ENCODE assay signal across 10 mouse cellular contexts in the genomic region with DNA sequence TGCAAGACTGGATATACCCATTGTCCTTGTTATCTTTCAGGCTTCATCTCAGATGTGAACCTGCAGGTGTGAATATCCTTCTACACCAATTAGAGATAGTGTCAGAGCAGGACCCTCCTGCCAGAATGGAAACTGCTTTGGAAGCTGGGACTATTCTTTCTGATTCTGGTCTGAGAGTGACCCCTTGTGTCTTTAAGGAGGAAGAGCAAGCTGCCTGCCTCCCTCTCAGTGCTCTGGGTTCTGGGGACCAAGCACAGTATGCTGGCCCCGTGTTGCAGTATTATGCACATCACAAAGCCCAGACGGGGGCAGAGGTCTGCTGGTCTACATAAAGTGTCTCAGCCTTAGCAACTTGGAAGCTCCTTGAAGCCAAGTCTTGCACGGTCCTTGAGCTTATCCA. TPM values are rescaled to one million over a fixed set of nuclear protein-coding genes. Genes with fewer than 3 reads are reported as not detected.
DNase-seq lines count a peak whose midpoint lies in the region; ATAC-seq and TF ChIP-seq lines count a peak whose summit lies in the region.
"Had no signal": no experiment of that assay in that cellular context is flagged by ENCODE, and none has a peak within 500 bp of the region (broad histone marks: within the 10 kb centered on the region; RNA-seq: fewer than 3 reads in every experiment).

No protein-coding gene starts in this region.

- H3K4me1 ChIP-seq in forebrain, postnatal 0 days (ENCODE audit: insufficient read depth), result no peaks in the 10 kb centered on the region
- no peaks in the 10 kb centered on the region for H3K4me1 ChIP-seq in forebrain, embryonic 15.5 days
- peaks cover 14% of the 10 kb centered on the region for H3K4me1 ChIP-seq in limb, embryonic 14.5 days (ENCODE audit: control insufficient read depth, insufficient read depth, low read length)
- peaks cover 11% of the 10 kb centered on the region for H3K4me1 ChIP-seq in limb, embryonic 10.5 days
- H3K4me1 ChIP-seq in ES-Bruce4 (ENCODE audit: control insufficient read depth, insufficient read depth, low read length), result no peaks in the 10 kb centered on the region

- H3K4me3 ChIP-seq in forebrain, postnatal 0 days (ENCODE audit: low read depth, low read length), result no peak overlapping the region
- H3K4me3 ChIP-seq in forebrain, embryonic 15.5 days, result no peak overlapping the region
- no peak overlapping the region for H3K4me3 ChIP-seq in limb, embryonic 14.5 days (replicated peaks; ENCODE audit: low read length)
- H3K4me3 ChIP-seq in limb, embryonic 10.5 days, result no peak overlapping the region
- H3K4me3 ChIP-seq in ES-Bruce4 (ENCODE audit: low read depth, low read length), result no peak overlapping the region
- H3K4me3 ChIP-seq: embryonic facial prominence, embryonic 15.5 days had no signal

- no peak for TF ChIP-seq POLR2A in limb, embryonic 14.5 days (IDR thresholded peaks at IDR 0.05; ENCODE audit: borderline replicate concordance, extremely low read depth, insufficient read depth, insufficient read length)
- no peak for TF ChIP-seq POLR2A in ES-Bruce4 (IDR thresholded peaks at IDR 0.05; ENCODE audit: insufficient read depth, low read length)

- WGBS in forebrain, postnatal 0 days, result 68% methylated on average over 3 of the region's 3 CpGs
- 73% methylated on average over 3 of the region's 3 CpGs for WGBS in forebrain, embryonic 15.5 days
- 63% methylated on average over 3 of the region's 3 CpGs for WGBS in limb, embryonic 14.5 days
- 74% methylated on average over 3 of the region's 3 CpGs for WGBS in limb, embryonic 10.5 days

- no peaks in the 10 kb centered on the region for H3K9me3 ChIP-seq in forebrain, postnatal 0 days (ENCODE audit: low read length)
- no peaks in the 10 kb centered on the region for H3K9me3 ChIP-seq in forebrain, embryonic 15.5 days
- H3K9me3 ChIP-seq in limb, embryonic 14.5 days (ENCODE audit: control insufficient read depth, low read length), result no peaks in the 10 kb centered on the region
- H3K9me3 ChIP-seq in limb, embryonic 10.5 days (replicated peaks), result no peaks in the 10 kb centered on the region
- H3K9me3 ChIP-seq in ES-Bruce4 (replicated peaks; ENCODE audit: control insufficient read depth, insufficient read depth, low read length, poor library complexity, severe bottlenecking), result no peaks in the 10 kb centered on the region
- H3K9me3 ChIP-seq: embryonic facial prominence, embryonic 15.5 days had no signal

- H3K36me3 ChIP-seq in forebrain, postnatal 0 days (ENCODE audit: insufficient read depth), result peaks cover 27% of the 10 kb centered on the region
- no peaks in the 10 kb centered on the region for H3K36me3 ChIP-seq in forebrain, embryonic 15.5 days
- H3K36me3 ChIP-seq in limb, embryonic 14.5 days (ENCODE audit: control insufficient read depth, insufficient read depth, low read length), result peaks cover 24% of the 10 kb centered on the region
- H3K36me3 ChIP-seq in limb, embryonic 10.5 days, result peaks cover 47% of the 10 kb centered on the region
- H3K36me3 ChIP-seq in ES-Bruce4 (ENCODE audit: control insufficient read depth, insufficient read depth, low read length, poor library complexity, severe bottlenecking), result no peaks in the 10 kb centered on the region

- DNase-seq in forebrain, postnatal 0 days, result peak; percentile 9
- DNase-seq in limb, embryonic 14.5 days (ENCODE audit: low spot score), result peak; percentile 26
- DNase-seq in limb, embryonic 10.5 days (ENCODE audit: low spot score), result no peak
- peak; percentile 15 for DNase-seq in induced T-regulatory cell, adult 2 months (ENCODE audit: low read depth)
- no peak for DNase-seq in urinary bladder, postnatal 4 days (ENCODE audit: low spot score in 2 of 2)
- no peak for DNase-seq in adrenal gland, adult 2 months
- DNase-seq: left cerebral cortex, postnatal 4 days had no signal

- TF ChIP-seq CTCF in forebrain, postnatal 0 days (IDR thresholded peaks at IDR 0.05; ENCODE audit: low read depth), result peak; percentile 60
- peak; percentile 43 for TF ChIP-seq CTCF in ES-Bruce4 (IDR thresholded peaks at IDR 0.05; ENCODE audit: low read depth, low read length)

- no peak for TF ChIP-seq EP300 in ES-Bruce4 (IDR thresholded peaks at IDR 0.05; ENCODE audit: insufficient read depth, low read depth, low read length)

- H3K27me3 ChIP-seq in forebrain, postnatal 0 days (ENCODE audit: insufficient read depth, low read length), result no peaks in the 10 kb centered on the region
- H3K27me3 ChIP-seq in forebrain, embryonic 15.5 days, result no peaks in the 10 kb centered on the region
- no peaks in the 10 kb centered on the region for H3K27me3 ChIP-seq in limb, embryonic 14.5 days (ENCODE audit: control insufficient read depth, insufficient read depth, low read length)
- no peaks in the 10 kb centered on the region for H3K27me3 ChIP-seq in limb, embryonic 10.5 days (ENCODE audit: low read depth, poor library complexity, severe bottlenecking)
- no peaks in the 10 kb centered on the region for H3K27me3 ChIP-seq in ES-Bruce4 (ENCODE audit: control insufficient read depth, insufficient read depth, low read length, poor library complexity, severe bottlenecking)
- H3K27me3 ChIP-seq: embryonic facial prominence, embryonic 15.5 days had no signal

- no peak overlapping the region for H3K27ac ChIP-seq in forebrain, postnatal 0 days (ENCODE audit: low read depth, low read length)
- H3K27ac ChIP-seq in forebrain, embryonic 15.5 days (replicated peaks), result no peak overlapping the region
- no peak overlapping the region for H3K27ac ChIP-seq in limb, embryonic 14.5 days (replicated peaks; ENCODE audit: low read depth, low read length)
- H3K27ac ChIP-seq in limb, embryonic 10.5 days, result no peak overlapping the region
- no peak overlapping the region for H3K27ac ChIP-seq in ES-Bruce4 (ENCODE audit: insufficient read depth, low read length)
- H3K27ac ChIP-seq: embryonic facial prominence, embryonic 15.5 days had no signal

- no peak overlapping the region for H3K9ac ChIP-seq in forebrain, postnatal 0 days
- H3K9ac ChIP-seq in forebrain, embryonic 15.5 days (replicated peaks), result no peak overlapping the region
- H3K9ac ChIP-seq in limb, embryonic 14.5 days (ENCODE audit: low read depth, low read length, severe bottlenecking), result no peak overlapping the region
- no peak overlapping the region for H3K9ac ChIP-seq in ES-Bruce4 (ENCODE audit: low read depth, poor library complexity, severe bottlenecking)
- H3K9ac ChIP-seq: embryonic facial prominence, embryonic 15.5 days had no signal

- peak; percentile 38; the same call in 1 of the 2 replicates for ATAC-seq in forebrain, postnatal 0 days
- no peak for ATAC-seq in forebrain, embryonic 15.5 days (replicated peaks)
- ATAC-seq in limb, embryonic 14.5 days (ENCODE audit: low FRiP score, low read depth), result no peak

- H3K4me2 ChIP-seq in forebrain, postnatal 0 days (ENCODE audit: low read depth), result no peak overlapping the region
- H3K4me2 ChIP-seq in forebrain, embryonic 15.5 days (replicated peaks), result no peak overlapping the region
- H3K4me2 ChIP-seq in limb, embryonic 14.5 days (replicated peaks; ENCODE audit: low read depth, low read length, severe bottlenecking), result no peak overlapping the region
- H3K4me2 ChIP-seq: embryonic facial prominence, embryonic 15.5 days had no signal

RNA-seq across cellular contexts. Expression of a gene that starts 13.7 kb away (rescaled TPM):
- total RNA-seq in forebrain, postnatal 0 days (2014; rRNA removed), result 0.52 and 0.85 TPM in 2 replicates
- polyA plus RNA-seq in forebrain, postnatal 0 days (2015; fragmentation: Nextera tagmentation; extraction: Ambion mirVana), result 1.2 TPM in 2 replicates
- polyA plus RNA-seq in forebrain, embryonic 15.5 days (2015; fragmentation: Nextera tagmentation; extraction: Ambion mirVana), result 0.55 and 0.90 TPM in 2 replicates
- polyA plus RNA-seq in limb, embryonic 14.5 days (2012; rRNA removed), result 17.7 and 18.1 TPM in 2 replicates
- 18.8 and 24.8 TPM in 2 replicates for polyA plus RNA-seq in limb, embryonic 14.5 days (2014; fragmentation: Nextera tagmentation; extraction: Ambion mirVana)
- 0.28 and 0.30 TPM in 2 replicates for polyA plus RNA-seq in limb, embryonic 10.5 days (2016; fragmentation: Nextera tagmentation; extraction: Ambion mirVana)
- polyA plus RNA-seq in ES-Bruce4 (2011; ENCODE audit: insufficient read depth, insufficient read length, low read depth, missing spikeins), result 0.49 TPM in 1 of 2 replicates, not detected in the other
- total RNA-seq in adrenal gland, adult 2 months (2021), result 1 to 10 TPM; 1.8 to 5.3 TPM
- 3.6 and 3.8 TPM in 2 replicates for polyA plus RNA-seq in adrenal gland, adult 2 months (2012; rRNA removed)

RNA-seq across cellular contexts. Expression of a gene that starts 21.0 kb away (rescaled TPM):
- 0.15 TPM in 1 of 2 replicates, not detected in the other for total RNA-seq in forebrain, postnatal 0 days (2014; rRNA removed)
- polyA plus RNA-seq in forebrain, postnatal 0 days (2015; fragmentation: Nextera tagmentation; extraction: Ambion mirVana), result 0.15 and 0.19 TPM in 2 replicates
- 0.17 TPM in 1 of 2 replicates, not detected in the other for polyA plus RNA-seq in forebrain, embryonic 15.5 days (2015; fragmentation: Nextera tagmentation; extraction: Ambion mirVana)
- polyA plus RNA-seq in limb, embryonic 14.5 days (2012; rRNA removed), result 0.08 TPM in 2 replicates
- polyA plus RNA-seq in limb, embryonic 14.5 days (2014; fragmentation: Nextera tagmentation; extraction: Ambion mirVana), result not detected in 2 replicates
- polyA plus RNA-seq in limb, embryonic 10.5 days (2016; fragmentation: Nextera tagmentation; extraction: Ambion mirVana), result not detected in 2 replicates
- polyA plus RNA-seq in ES-Bruce4 (2011; ENCODE audit: insufficient read depth, insufficient read length, low read depth, missing spikeins), result 0.29 TPM in 1 of 2 replicates, not detected in the other
- 10 to 100 TPM in 1 of 2 experiments, 1 to 10 TPM in 1; 6.2 to 12.7 TPM for total RNA-seq in adrenal gland, adult 2 months (2021)
- 0.64 and 0.88 TPM in 2 replicates for polyA plus RNA-seq in adrenal gland, adult 2 months (2012; rRNA removed)
- total RNA-seq: left cerebral cortex, postnatal 4 days had no signal
- polyA plus RNA-seq: embryonic facial prominence, embryonic 15.5 days had no signal

RNA-seq across cellular contexts. Expression of a gene that starts 39.9 kb away (rescaled TPM):
- 18.6 and 19.0 TPM in 2 replicates for total RNA-seq in forebrain, postnatal 0 days (2014; rRNA removed)
- 10.2 and 12.0 TPM in 2 replicates for polyA plus RNA-seq in forebrain, postnatal 0 days (2015; fragmentation: Nextera tagmentation; extraction: Ambion mirVana)
- polyA plus RNA-seq in forebrain, embryonic 15.5 days (2015; fragmentation: Nextera tagmentation; extraction: Ambion mirVana), result 17.3 and 18.0 TPM in 2 replicates
- polyA plus RNA-seq in limb, embryonic 14.5 days (2012; rRNA removed), result 31.3 and 33.1 TPM in 2 replicates
- 33.4 and 35.8 TPM in 2 replicates for polyA plus RNA-seq in limb, embryonic 14.5 days (2014; fragmentation: Nextera tagmentation; extraction: Ambion mirVana)
- polyA plus RNA-seq in limb, embryonic 10.5 days (2016; fragmentation: Nextera tagmentation; extraction: Ambion mirVana), result 32.0 and 37.6 TPM in 2 replicates
- 18.1 and 18.6 TPM in 2 replicates for polyA plus RNA-seq in ES-Bruce4 (2011; ENCODE audit: insufficient read depth, insufficient read length, low read depth, missing spikeins)
- 10 to 100 TPM; 16.0 to 24.6 TPM for total RNA-seq in adrenal gland, adult 2 months (2021)
- 21.6 and 22.1 TPM in 2 replicates for polyA plus RNA-seq in adrenal gland, adult 2 months (2012; rRNA removed)

RNA-seq across cellular contexts. Expression of a gene that starts 58.2 kb away (rescaled TPM):
- total RNA-seq in forebrain, postnatal 0 days (2014; rRNA removed), result 4.1 and 5.9 TPM in 2 replicates
- 2.1 and 4.8 TPM in 2 replicates for polyA plus RNA-seq in forebrain, postnatal 0 days (2015; fragmentation: Nextera tagmentation; extraction: Ambion mirVana)
- polyA plus RNA-seq in forebrain, embryonic 15.5 days (2015; fragmentation: Nextera tagmentation; extraction: Ambion mirVana), result 0.38 and 0.53 TPM in 2 replicates
- polyA plus RNA-seq in limb, embryonic 14.5 days (2012; rRNA removed), result 0.13 and 0.21 TPM in 2 replicates
- polyA plus RNA-seq in limb, embryonic 14.5 days (2014; fragmentation: Nextera tagmentation; extraction: Ambion mirVana), result 0.12 and 0.36 TPM in 2 replicates
- not detected in 2 replicates for polyA plus RNA-seq in limb, embryonic 10.5 days (2016; fragmentation: Nextera tagmentation; extraction: Ambion mirVana)
- polyA plus RNA-seq in ES-Bruce4 (2011; ENCODE audit: insufficient read depth, insufficient read length, low read depth, missing spikeins), result not detected in 2 replicates
- total RNA-seq in adrenal gland, adult 2 months (2021), result 1 to 10 TPM in 1 of 2 experiments, under 1 TPM in 1; 0.97 to 2.5 TPM
- polyA plus RNA-seq in adrenal gland, adult 2 months (2012; rRNA removed), result 0.18 and 0.19 TPM in 2 replicates

Comparison
In these comparisons a context has a peak if more than half of its experiments do, and no peak if none do; other contexts are left out.
1. DNase-seq: peak in forebrain, postnatal 0 days (single experiment), limb, embryonic 14.5 days (single experiment) and induced T-regulatory cell, adult 2 months (single experiment); none in limb, embryonic 10.5 days (single experiment), urinary bladder, postnatal 4 days (0 of 2) and adrenal gland, adult 2 months (single experiment).